Mouse (Mus musculus) neural tube, embryonic 13.5 days (tissue): ENCODE measurements at regions not wholly inside any gene's neighbourhood (a gene's known extent, or its start where the extent isn't known, plus 50 kb on each side); places are given as distances from the start of the nearest gene placed in this dataset.
A peak's percentile ranks its signal among the peaks of the same experiment; 100 is the strongest.

Experiments used
- ATAC-seq: fragments of 200-750 bp; cut with Nextera tagmentation; 2 replicates; pipeline ENCODE4 v1.8.0; 2017; ENCODE audit warnings: low read depth, mild to moderate bottlenecking, moderate TSS enrichment, moderate library complexity
- H3K27ac ChIP-seq: fragments of 300-500 bp; sonication (generic); replicated peaks from 2 replicates; pipeline ENCODE4 v1.5.1; 2015; ENCODE audit warnings: moderate library complexity, mild to moderate bottlenecking, inconsistent platforms
- H3K27me3 ChIP-seq: fragments of 300-500 bp; sonication (generic); 2 replicates; pipeline ENCODE4 v1.6.1; 2015; ENCODE audit warnings: mild to moderate bottlenecking, inconsistent platforms
- H3K36me3 ChIP-seq: fragments of 300-500 bp; sonication (generic); 2 replicates; pipeline ENCODE4 v1.6.1; 2015; ENCODE audit warnings: mild to moderate bottlenecking, inconsistent platforms
- H3K4me1 ChIP-seq: fragments of 300-500 bp; sonication (generic); replicated peaks from 2 replicates; pipeline ENCODE4 v1.6.1; 2015; ENCODE audit warnings: inconsistent platforms
- H3K4me2 ChIP-seq: fragments of 300-500 bp; sonication (generic); 2 replicates; pipeline ENCODE4 v1.6.1; 2015; ENCODE audit warnings: inconsistent platforms, mild to moderate bottlenecking, moderate library complexity
- H3K4me3 ChIP-seq: fragments of 300-500 bp; sonication (generic); 2 replicates; pipeline ENCODE4 v1.5.1; 2015; ENCODE audit warnings: mild to moderate bottlenecking, inconsistent platforms
- H3K9ac ChIP-seq: fragments of 300-500 bp; sonication (generic); 2 replicates; pipeline ENCODE4 v1.6.1; 2015; ENCODE audit warnings: moderate library complexity, mild to moderate bottlenecking, inconsistent platforms
- H3K9me3 ChIP-seq: fragments of 300-500 bp; sonication (generic); 2 replicates; pipeline ENCODE4 v1.6.1; 2016; ENCODE audit warnings: inconsistent platforms
- WGBS: fragments of 180-500 bp; shearing (Covaris S2); methylation state at CpG from one replicate; pipeline ENCODE4 v1.1.7; 2015; 5-methylcytosine and 5-hydroxymethylcytosine counted together

- no peaks in the 10 kb centered on the region for H3K27me3 ChIP-seq
- 32% methylated on average over 3 of the region's 3 CpGs for WGBS
- H3K9me3 ChIP-seq = no peaks in the 10 kb centered on the region
- H3K4me2 ChIP-seq = no peak overlapping the region
- peak; percentile 34; the same call in 1 of the 2 replicates for ATAC-seq
- H3K27ac ChIP-seq = peak overlapping the region; percentile 23
- H3K9ac ChIP-seq = no peak overlapping the region
- no peak overlapping the region for H3K4me3 ChIP-seq
- no peaks in the 10 kb centered on the region for H3K36me3 ChIP-seq
- peaks cover 22% of the 10 kb centered on the region for H3K4me1 ChIP-seq
These were observed 74.4 kb downstream of the Tbx19 start for GRCm38 (mm10) chr1:165086131-165086530.

GRCm38 (mm10) chr1:165084753-165085152 is 75.8 kb downstream of the Tbx19 start:
- H3K9ac ChIP-seq = no peak overlapping the region
- H3K9me3 ChIP-seq = no peaks in the 10 kb centered on the region
- H3K4me1 ChIP-seq = peaks cover 22% of the 10 kb centered on the region
- H3K27me3 ChIP-seq = no peaks in the 10 kb centered on the region
- H3K4me2 ChIP-seq = no peak overlapping the region
- no peaks in the 10 kb centered on the region for H3K36me3 ChIP-seq
- ATAC-seq = no peak
- no peak overlapping the region for H3K4me3 ChIP-seq
- WGBS = 89% methylated on average over 9 of the region's 9 CpGs
- H3K27ac ChIP-seq = no peak overlapping the region

- Histone ChIP-seq H3K4me1 (peaks cover 22% of the 10 kb centered on the region), H3K27me3 (no peaks in the 10 kb centered on the region), H3K4me3 (no peak overlapping the region), H3K36me3 (no peaks in the 10 kb centered on the region), H3K9me3 (no peaks in the 10 kb centered on the region), H3K4me2 (no peak overlapping the region), H3K27ac (peak overlapping the region; percentile 67), H3K9ac (no peak overlapping the region)
- peak; percentile 60 for ATAC-seq
- WGBS = 82% methylated on average over 6 of the region's 6 CpGs
These were observed 76.4 kb downstream of the Tbx19 start for GRCm38 (mm10) chr1:165084179-165084578.

- no peak overlapping the region for H3K4me2 ChIP-seq
- no peak for ATAC-seq
- WGBS = 86% methylated on average over 9 of the region's 9 CpGs
These were observed 80.2 kb downstream of the Tbx19 start for GRCm38 (mm10) chr1:165080351-165080750.

GRCm38 (mm10) chr1:165077313-165077712 is 83.3 kb downstream of the Tbx19 start:
- H3K27me3 ChIP-seq = no peaks in the 10 kb centered on the region
- H3K27ac ChIP-seq = 0 out of 2 replicates have a peak overlapping the region, but pooled peaks have one; percentile 14
- H3K4me2 ChIP-seq = no peak overlapping the region
- H3K36me3 ChIP-seq = no peaks in the 10 kb centered on the region
- no peak overlapping the region for H3K4me3 ChIP-seq
- peaks cover 23% of the 10 kb centered on the region for H3K4me1 ChIP-seq
- WGBS = 70% methylated on average over 4 of the region's 4 CpGs
- no peak for ATAC-seq
- no peaks in the 10 kb centered on the region for H3K9me3 ChIP-seq
- H3K9ac ChIP-seq = no peak overlapping the region

More at GRCm38 (mm10) chr1:165080351-165080750, 80.2 kb downstream of the Tbx19 start:
- Histone ChIP-seq H3K4me3 (no peak overlapping the region), H3K9me3 (no peaks in the 10 kb centered on the region), H3K27ac (no peak overlapping the region), H3K4me1 (peaks cover 20% of the 10 kb centered on the region), H3K9ac (no peak overlapping the region), H3K36me3 (no peaks in the 10 kb centered on the region), H3K27me3 (no peaks in the 10 kb centered on the region)

- no peak overlapping the region for H3K9ac ChIP-seq
- 0 out of 2 replicates have a peak overlapping the region, but pooled peaks have one; percentile 9 for H3K4me2 ChIP-seq
- H3K9me3 ChIP-seq = no peaks in the 10 kb centered on the region
- H3K4me3 ChIP-seq = no peak overlapping the region
- WGBS = 25% methylated on average over 5 of the region's 5 CpGs
- no peaks in the 10 kb centered on the region for H3K27me3 ChIP-seq
- H3K36me3 ChIP-seq = no peaks in the 10 kb centered on the region
- ATAC-seq = peak; percentile 94
- peak overlapping the region; percentile 92 for H3K27ac ChIP-seq
- peaks cover 23% of the 10 kb centered on the region for H3K4me1 ChIP-seq
These were observed 85.1 kb downstream of the Tbx19 start for GRCm38 (mm10) chr1:165075301-165076082.

- no peaks in the 10 kb centered on the region for H3K9me3 ChIP-seq
- H3K4me1 ChIP-seq = peaks cover 23% of the 10 kb centered on the region
- no peak overlapping the region for H3K4me2 ChIP-seq
- WGBS = 79% methylated on average over 4 of the region's 4 CpGs
- no peak overlapping the region for H3K9ac ChIP-seq
- H3K4me3 ChIP-seq = no peak overlapping the region
- H3K27me3 ChIP-seq = no peaks in the 10 kb centered on the region
- H3K36me3 ChIP-seq = no peaks in the 10 kb centered on the region
- ATAC-seq = no peak
- no peak overlapping the region for H3K27ac ChIP-seq
These were observed 88.6 kb downstream of the Tbx19 start for GRCm38 (mm10) chr1:165071831-165072491.

GRCm38 (mm10) chr1:165064981-165065380 is 95.6 kb downstream of the Tbx19 start:
- no peak overlapping the region; the same call in 1 of the 2 replicates for H3K27ac ChIP-seq

GRCm38 (mm10) chr1:165062813-165063492 is 97.6 kb downstream of the Tbx19 start:
- Histone ChIP-seq H3K4me1 (peaks cover 13% of the 10 kb centered on the region), H3K36me3 (no peaks in the 10 kb centered on the region), H3K27ac (peak overlapping the region; percentile 20; the same call in 1 of the 2 replicates), H3K27me3 (no peaks in the 10 kb centered on the region), H3K4me3 (no peak overlapping the region), H3K4me2 (no peak overlapping the region), H3K9ac (no peak overlapping the region), H3K9me3 (no peaks in the 10 kb centered on the region)
- ATAC-seq = peak; percentile 42; the same call in 1 of the 2 replicates
- 35% methylated on average over 8 of the region's 8 CpGs for WGBS

More at GRCm38 (mm10) chr1:165064981-165065380, 95.6 kb downstream of the Tbx19 start:
- ATAC-seq = no peak
- no peaks in the 10 kb centered on the region for H3K36me3 ChIP-seq
- H3K4me3 ChIP-seq = no peak overlapping the region
- no peaks in the 10 kb centered on the region for H3K27me3 ChIP-seq
- WGBS = 58% methylated on average over 5 of the region's 5 CpGs
- H3K9ac ChIP-seq = no peak overlapping the region
- no peaks in the 10 kb centered on the region for H3K9me3 ChIP-seq
- peaks cover 13% of the 10 kb centered on the region for H3K4me1 ChIP-seq
- H3K4me2 ChIP-seq = no peak overlapping the region

- H3K9me3 ChIP-seq = no peaks in the 10 kb centered on the region
- no peak overlapping the region for H3K4me2 ChIP-seq
- 80% methylated on average over 3 of the region's 3 CpGs for WGBS
- peaks cover 13% of the 10 kb centered on the region for H3K4me1 ChIP-seq
- no peaks in the 10 kb centered on the region for H3K27me3 ChIP-seq
- H3K36me3 ChIP-seq = no peaks in the 10 kb centered on the region
- ATAC-seq = no peak
- H3K9ac ChIP-seq = no peak overlapping the region
- H3K27ac ChIP-seq = no peak overlapping the region
- no peak overlapping the region for H3K4me3 ChIP-seq
These were observed 99.2 kb downstream of the Tbx19 start for GRCm38 (mm10) chr1:165061420-165061819.

GRCm38 (mm10) chr1:165054245-165054644 is 106.3 kb downstream of the Tbx19 start:
- Histone ChIP-seq H3K4me2 (no peak overlapping the region), H3K4me1 (no peaks in the 10 kb centered on the region), H3K4me3 (no peak overlapping the region), H3K9me3 (no peaks in the 10 kb centered on the region), H3K27ac (no peak overlapping the region), H3K27me3 (no peaks in the 10 kb centered on the region), H3K36me3 (no peaks in the 10 kb centered on the region), H3K9ac (no peak overlapping the region)
- no peak for ATAC-seq
- WGBS = 94% methylated on average over 6 of the region's 6 CpGs

- H3K4me2 ChIP-seq = no peak overlapping the region
- H3K27me3 ChIP-seq = no peaks in the 10 kb centered on the region
- no peak overlapping the region for H3K4me3 ChIP-seq
- H3K36me3 ChIP-seq = no peaks in the 10 kb centered on the region
- ATAC-seq = no peak
- no peaks in the 10 kb centered on the region for H3K9me3 ChIP-seq
- H3K4me1 ChIP-seq = peaks cover 7% of the 10 kb centered on the region
- no peak overlapping the region for H3K27ac ChIP-seq
- H3K9ac ChIP-seq = no peak overlapping the region
- WGBS = 63% methylated on average over 2 of the region's 2 CpGs
These were observed 109.3 kb downstream of the Tbx19 start for GRCm38 (mm10) chr1:165051294-165051693.
